Mouse (Mus musculus) embryonic fibroblast, embryonic 13.5 days (primary cell): Measurements from ENCODE around the gene Brca1. TPM values are rescaled to one million over a fixed set of nuclear protein-coding genes. Genes with fewer than 3 reads are reported as not detected.

Experiments used
- H3K27ac ChIP-seq: 2 replicates; pipeline ENCODE4 v1.5.1; 2012; ENCODE audit warnings: low read length, control low read depth, inconsistent platforms; ENCODE audit not compliant: insufficient read depth
- H3K4me1 ChIP-seq: 2 replicates; pipeline ENCODE4 v1.6.1; 2011; ENCODE audit warnings: low read length; ENCODE audit not compliant: control insufficient read depth, insufficient read depth
- H3K4me3 ChIP-seq: 2 replicates; pipeline ENCODE4 v1.5.1; 2011; ENCODE audit warnings: mild to moderate bottlenecking, control low read depth, low read length; ENCODE audit not compliant: insufficient read depth
- CTCF ChIP-seq: IDR thresholded peaks from 2 replicates; pipeline ENCODE4 v1.5.1; 2011; ENCODE audit warnings: mild to moderate bottlenecking, control low read depth, low read length, moderate library complexity, borderline replicate concordance; ENCODE audit not compliant: insufficient read depth
- POLR2A ChIP-seq: IDR thresholded peaks from 2 replicates; pipeline ENCODE4 v1.6.1; 2011; ENCODE audit warnings: low read depth, mild to moderate bottlenecking, control low read depth, low read length, moderate library complexity
- polyA plus RNA-seq: library from polyadenylated mRNA; stranded (reverse); fragments of >200 nt; gene quantifications from 2 replicates; pipeline ENCODE4 v1.2.4, GENCODE M21; 2011; ENCODE audit warnings: low read depth; ENCODE audit not compliant: missing spikeins, insufficient read length

Brca1 gene
- polyA plus RNA-seq, 1 experiment: 11.2 TPM

- TF ChIP-seq CTCF (no peak), POLR2A (peak; percentile 63)
- Histone ChIP-seq H3K27ac (no peak within 1 kb of the TSS), H3K4me3 (peak within 1 kb of the TSS; percentile 45), H3K4me1 (no peaks in the 10 kb centered on the region)
Measured at GRCm38 (mm10) chr11:101582054-101583035, 30.6 kb upstream of the Brca1 start, which contains the start of gene Tmem106a. Gene Tmem106a, plus strand, starts transcription at chr11:101582242.

GRCm38 (mm10) chr11:101581081-101581764, 29.5 kb upstream of the Brca1 start:
- Histone ChIP-seq H3K4me1 (no peaks in the 10 kb centered on the region), H3K27ac (no peak overlapping the region), H3K4me3 (no peak overlapping the region)
- no peak for TF ChIP-seq POLR2A
- no peak for TF ChIP-seq CTCF

GRCm38 (mm10) chr11:101576116-101576515, 24.4 kb upstream of the Brca1 start:
- Histone ChIP-seq H3K4me1 (no peaks in the 10 kb centered on the region), H3K27ac (no peak overlapping the region), H3K4me3 (no peak overlapping the region)
- TF ChIP-seq POLR2A: no peak
- TF ChIP-seq CTCF: no peak

- H3K4me3 ChIP-seq: no peak overlapping the region
- no peak overlapping the region for H3K27ac ChIP-seq
- H3K4me1 ChIP-seq: no peaks in the 10 kb centered on the region
- TF ChIP-seq POLR2A (no peak), CTCF (no peak)
Measured at GRCm38 (mm10) chr11:101568421-101568820, 16.7 kb upstream of the Brca1 start.

- TF ChIP-seq CTCF: peak; percentile 72; the same call in 1 of the 2 replicates
- no peak for TF ChIP-seq POLR2A
- H3K27ac ChIP-seq: no peak overlapping the region
- no peaks in the 10 kb centered on the region for H3K4me1 ChIP-seq
- H3K4me3 ChIP-seq: no peak overlapping the region
Measured at GRCm38 (mm10) chr11:101562391-101562790, 10.6 kb upstream of the Brca1 start.

- no peak for TF ChIP-seq POLR2A
- TF ChIP-seq CTCF: no peak
- Histone ChIP-seq H3K4me1 (no peaks in the 10 kb centered on the region), H3K27ac (no peak overlapping the region), H3K4me3 (no peak overlapping the region)
Measured at GRCm38 (mm10) chr11:101556954-101557353, 5.2 kb upstream of the Brca1 start.

GRCm38 (mm10) chr11:101556541-101556940, 4.8 kb upstream of the Brca1 start:
- H3K4me3 ChIP-seq: no peak overlapping the region
- TF ChIP-seq CTCF (no peak), POLR2A (no peak)
- no peaks in the 10 kb centered on the region for H3K4me1 ChIP-seq
- no peak overlapping the region for H3K27ac ChIP-seq

- Histone ChIP-seq H3K4me3 (peak overlapping the region; percentile 88), H3K4me1 (no peaks in the 10 kb centered on the region; the same call in 1 of the 2 replicates), H3K27ac (peak overlapping the region; percentile 64)
- TF ChIP-seq POLR2A (no peak), CTCF (no peak)
Measured at GRCm38 (mm10) chr11:101553354-101553930, 1.7 kb upstream of the Brca1 start.

- TF ChIP-seq CTCF (no peak), POLR2A (peak; percentile 76)
Measured at GRCm38 (mm10) chr11:101552476-101553300, 933 bp upstream of the Brca1 start.

More at GRCm38 (mm10) chr11:101552476-101553300, 933 bp upstream of the Brca1 start:
- Histone ChIP-seq H3K27ac (peak overlapping the region; percentile 93), H3K4me1 (no peaks in the 10 kb centered on the region; the same call in 1 of the 2 replicates), H3K4me3 (peak overlapping the region; percentile 88)
